ENCODE assay signal across 16 mouse cellular contexts in genomic region chr13:38122321-38122720, GRCm38 (mm10). TPM values are rescaled to one million over a fixed set of nuclear protein-coding genes. Genes with fewer than 3 reads are reported as not detected.
"Had no signal": no experiment of that assay in that cellular context is flagged by ENCODE, and none has a peak within 500 bp of the region (broad histone marks: within the 10 kb centered on the region; RNA-seq: fewer than 3 reads in every experiment).

No protein-coding gene starts in this region.

- H3K4me3 ChIP-seq: liver, embryonic 12.5 days; lung, embryonic 15.5 days; midbrain, embryonic 10.5 days; midbrain, embryonic 12.5 days; myocyte; neural tube, embryonic 13.5 days; neural tube, embryonic 15.5 days had no signal

- DNase-seq: lung, adult 2 months; lung, postnatal 36 days; midbrain, embryonic 14.5 days; right cerebral cortex, postnatal 14 days; thymus, adult 18-20 months; thymus, postnatal 14 days; thymus, postnatal 36 days had no signal

- H3K4me2 ChIP-seq: liver, embryonic 12.5 days; lung, embryonic 15.5 days; midbrain, embryonic 12.5 days; neural tube, embryonic 13.5 days; neural tube, embryonic 15.5 days had no signal

- H3K36me3 ChIP-seq: liver, embryonic 12.5 days; lung, embryonic 15.5 days; midbrain, embryonic 10.5 days; midbrain, embryonic 12.5 days; neural tube, embryonic 13.5 days; neural tube, embryonic 15.5 days had no signal

- H3K4me1 ChIP-seq: lung, embryonic 15.5 days; midbrain, embryonic 10.5 days; midbrain, embryonic 12.5 days; neural tube, embryonic 13.5 days; neural tube, embryonic 15.5 days had no signal

- H3K9ac ChIP-seq: liver, embryonic 12.5 days; liver, embryonic 14.5 days; lung, embryonic 15.5 days; midbrain, embryonic 12.5 days; neural tube, embryonic 13.5 days; neural tube, embryonic 15.5 days had no signal

- H3K27me3 ChIP-seq: liver, embryonic 12.5 days; lung, embryonic 15.5 days; midbrain, embryonic 12.5 days; neural tube, embryonic 13.5 days; neural tube, embryonic 15.5 days had no signal

- H3K27ac ChIP-seq: liver, embryonic 12.5 days; liver, embryonic 14.5 days; lung, embryonic 15.5 days; midbrain, embryonic 10.5 days; midbrain, embryonic 12.5 days; neural tube, embryonic 13.5 days; neural tube, embryonic 15.5 days had no signal

- ATAC-seq: liver, embryonic 12.5 days; midbrain, embryonic 16.5 days had no signal

- H3K9me3 ChIP-seq: liver, embryonic 12.5 days; lung, embryonic 15.5 days; midbrain, embryonic 10.5 days; midbrain, embryonic 12.5 days; neural tube, embryonic 13.5 days; neural tube, embryonic 15.5 days had no signal

RNA-seq across cellular contexts. Expression of gene Dsp, which starts 28.8 kb away (rescaled TPM):
- polyA plus RNA-seq: myocyte had no signal
